Mouse (Mus musculus): ENCODE data around the gene Tspan12. TPM values are rescaled to one million over a fixed set of nuclear protein-coding genes. Genes with fewer than 3 reads are reported as not detected.
"Not testable (repeated sequence)": the region's sequence is repeated elsewhere in the genome, so short reads cannot be mapped to it uniquely, and the experiment has no call there.

Tspan12 gene
- polyA plus RNA-seq, 1 experiment from 2014 or later = 42.1 TPM

DNA sequence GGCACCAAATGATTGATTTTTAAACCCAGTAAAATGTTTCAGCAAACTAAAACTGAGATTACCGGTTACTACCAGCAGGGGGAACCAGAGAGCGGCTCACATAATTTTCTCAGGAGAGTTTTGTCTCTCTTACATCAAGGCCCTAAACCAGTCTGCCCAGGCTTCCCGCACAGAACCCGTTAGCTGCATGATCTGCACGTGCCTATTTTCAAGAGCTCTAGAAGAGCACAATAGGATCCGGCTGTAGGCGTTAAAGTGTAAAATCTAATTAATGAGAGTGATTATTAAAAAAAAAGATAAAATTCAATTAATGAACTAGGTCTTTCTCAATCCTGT, 57.3 kb downstream of the Tspan12 start:
- H3K4me2 ChIP-seq (replicated peaks) = no peak overlapping the region
- H3K36me3 ChIP-seq = no peaks in the 10 kb centered on the region
- no peak overlapping the region for H3K4me3 ChIP-seq
- 7% methylated on average over 7 of the region's 7 CpGs for WGBS
- H3K4me1 ChIP-seq = no peaks in the 10 kb centered on the region
- no peak for ATAC-seq (ENCODE audit: insufficient number of reproducible peaks, insufficient read depth, low FRiP score, low TSS enrichment)
- H3K9ac ChIP-seq = no peak overlapping the region
- H3K27me3 ChIP-seq = no peaks in the 10 kb centered on the region
- H3K9me3 ChIP-seq = no peaks in the 10 kb centered on the region
- no peak overlapping the region for H3K27ac ChIP-seq

DNA sequence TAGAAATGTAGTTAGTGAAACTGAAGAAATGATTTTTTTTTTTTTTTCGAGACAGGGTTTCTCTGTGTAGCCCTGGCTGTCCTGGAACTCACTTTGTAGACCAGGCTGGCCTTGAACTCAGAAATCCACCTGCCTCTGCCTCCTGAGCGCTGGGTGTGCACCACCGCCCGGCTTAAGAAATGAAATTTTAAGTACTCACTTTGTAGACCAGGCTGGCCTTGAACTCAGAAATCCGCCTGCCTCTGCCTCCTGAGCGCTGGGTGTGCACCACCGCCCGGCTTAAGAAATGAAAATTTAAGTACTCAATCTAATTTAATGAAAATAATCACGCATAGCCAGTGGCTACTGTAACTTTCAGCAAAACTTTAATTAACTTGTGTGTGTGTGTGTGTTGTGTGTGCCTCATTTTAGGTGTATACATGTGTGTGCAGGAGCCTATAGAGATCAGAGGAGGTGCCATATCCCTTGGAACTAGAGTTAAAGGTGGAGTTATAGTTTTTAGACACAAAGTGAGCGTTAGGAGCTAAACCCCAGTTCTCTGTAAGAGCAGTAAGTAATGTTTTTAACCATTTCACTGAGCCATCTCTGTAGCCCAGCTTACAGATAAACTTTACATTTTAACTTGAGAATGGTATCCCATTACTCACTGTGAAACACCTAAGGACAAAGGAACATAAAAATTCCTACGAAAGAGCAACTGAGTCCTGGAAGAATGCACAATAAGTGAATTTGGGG, 57.8 kb downstream of the Tspan12 start:
- no peak overlapping the region for H3K4me3 ChIP-seq
- no peaks in the 10 kb centered on the region for H3K36me3 ChIP-seq
- H3K27ac ChIP-seq = no peak overlapping the region
- H3K27me3 ChIP-seq = no peaks in the 10 kb centered on the region
- no peak overlapping the region for H3K4me2 ChIP-seq (replicated peaks)
- no peak overlapping the region for H3K9ac ChIP-seq
- H3K9me3 ChIP-seq = no peaks in the 10 kb centered on the region
- no peak for ATAC-seq (ENCODE audit: insufficient number of reproducible peaks, insufficient read depth, low FRiP score, low TSS enrichment)
- WGBS = 80% methylated on average over 11 of the region's 11 CpGs
- no peaks in the 10 kb centered on the region for H3K4me1 ChIP-seq

DNA sequence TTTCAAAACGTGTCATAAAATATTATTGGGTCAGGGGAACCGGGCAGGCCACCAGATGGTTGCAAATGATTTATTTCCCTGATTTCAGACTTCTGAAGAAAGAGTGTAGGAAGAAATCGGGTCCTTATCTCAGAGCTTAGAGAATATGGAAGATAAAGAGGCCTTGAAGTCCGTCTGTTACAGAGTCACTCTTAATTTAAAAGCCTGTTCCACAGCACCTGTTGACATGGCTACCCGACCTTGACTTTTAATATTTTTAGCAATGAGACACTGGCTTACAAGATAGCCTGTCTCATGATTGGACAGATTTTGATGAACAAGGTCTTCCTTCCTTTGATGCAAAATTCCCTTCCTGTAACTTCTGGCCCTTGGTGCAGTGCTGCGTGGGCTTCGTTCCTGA, 61.0 kb downstream of the Tspan12 start:
- Histone ChIP-seq H3K9me3 (no peaks in the 10 kb centered on the region), H3K9ac (no peak overlapping the region), H3K4me1 (no peaks in the 10 kb centered on the region), H3K4me3 (no peak overlapping the region), H3K36me3 (no peaks in the 10 kb centered on the region), H3K27me3 (no peaks in the 10 kb centered on the region), H3K27ac (no peak overlapping the region), H3K4me2 (replicated peaks) (no peak overlapping the region)
- ATAC-seq (ENCODE audit: insufficient number of reproducible peaks, insufficient read depth, low FRiP score, low TSS enrichment) = no peak
- WGBS = 84% methylated on average over 7 of the region's 7 CpGs

DNA sequence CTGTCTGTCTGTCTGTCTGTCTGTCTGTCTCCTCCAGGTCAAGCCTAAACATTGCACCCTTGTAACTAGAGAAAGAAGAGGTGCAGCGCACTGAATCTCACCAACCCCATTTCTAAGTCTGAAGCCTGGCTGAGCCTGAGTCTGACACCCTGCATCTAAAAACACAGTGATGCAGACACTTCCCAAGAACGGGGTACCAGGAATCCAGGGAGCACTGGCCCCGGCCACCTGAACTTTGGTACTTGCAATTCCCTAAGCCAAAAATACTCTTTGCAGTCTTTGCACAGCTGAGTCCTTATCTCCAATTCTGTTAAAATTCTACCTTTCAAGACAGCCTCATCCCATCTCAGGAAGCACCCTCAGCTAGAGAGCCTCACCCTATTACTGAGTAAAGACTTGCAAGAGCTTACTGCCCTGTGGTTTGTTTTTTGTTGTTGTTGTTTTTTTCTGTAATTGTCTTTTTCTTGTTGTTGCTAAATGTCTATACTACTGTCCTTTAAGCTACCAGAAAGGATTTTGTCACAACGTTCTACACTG, 61.7 kb downstream of the Tspan12 start:
- H3K9me3 ChIP-seq = no peaks in the 10 kb centered on the region
- H3K27me3 ChIP-seq = no peaks in the 10 kb centered on the region
- H3K4me1 ChIP-seq = no peaks in the 10 kb centered on the region
- no peak overlapping the region for H3K4me2 ChIP-seq (replicated peaks)
- no peak overlapping the region for H3K27ac ChIP-seq
- H3K36me3 ChIP-seq = no peaks in the 10 kb centered on the region
- no peak overlapping the region for H3K9ac ChIP-seq
- ATAC-seq (ENCODE audit: insufficient number of reproducible peaks, insufficient read depth, low FRiP score, low TSS enrichment) = no peak
- 81% methylated on average over 4 of the region's 4 CpGs for WGBS
- H3K4me3 ChIP-seq = no peak overlapping the region

DNA sequence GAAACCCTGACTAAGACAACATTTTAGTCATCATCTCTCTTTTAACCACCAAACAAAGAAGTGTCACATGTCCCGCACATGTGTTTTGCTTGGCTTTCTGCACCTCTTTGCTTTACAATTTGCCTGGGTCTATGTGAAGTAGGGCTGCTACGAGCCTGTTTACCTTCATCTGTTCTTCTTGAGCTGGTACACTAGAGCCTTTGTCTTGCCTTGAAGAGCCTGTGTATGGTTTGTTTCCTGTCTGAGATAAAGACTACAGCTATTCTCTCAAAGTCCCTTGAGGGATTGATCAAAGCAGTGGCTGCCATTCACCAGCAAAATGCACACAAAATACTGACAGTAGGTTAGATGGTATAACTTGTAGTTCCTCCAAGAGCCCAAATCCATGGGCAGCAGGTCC, 62.3 kb downstream of the Tspan12 start:
- H3K36me3 ChIP-seq = no peaks in the 10 kb centered on the region
- WGBS = 46% methylated on average over 2 of the region's 2 CpGs
- no peak for ATAC-seq (ENCODE audit: insufficient number of reproducible peaks, insufficient read depth, low FRiP score, low TSS enrichment)

DNA sequence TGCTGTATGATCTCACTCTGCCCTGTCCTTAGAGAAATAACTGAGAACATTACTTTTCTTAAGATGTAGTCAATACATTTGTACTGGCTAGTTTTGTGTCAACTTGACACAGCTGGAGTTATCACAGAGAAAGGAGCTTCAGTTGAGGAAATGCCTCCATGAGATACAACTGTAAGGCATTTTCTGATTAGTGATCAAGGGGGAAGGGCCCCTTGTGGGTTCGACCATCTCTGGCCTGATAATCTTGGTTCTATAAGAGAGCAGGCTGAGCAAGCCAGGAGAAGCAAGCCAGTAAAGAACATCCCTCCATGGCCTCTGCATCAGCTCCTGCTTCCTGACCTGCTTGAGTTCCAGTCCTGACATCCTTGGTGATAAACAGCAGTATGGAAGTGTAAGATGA, 62.7 kb downstream of the Tspan12 start:
- 87% methylated on average over 1 of the region's 1 CpGs for WGBS
- ATAC-seq (ENCODE audit: insufficient number of reproducible peaks, insufficient read depth, low FRiP score, low TSS enrichment); H3K4me1 ChIP-seq; H3K36me3 ChIP-seq; H3K4me3 ChIP-seq; H3K27me3 ChIP-seq; H3K9me3 ChIP-seq; H3K9ac ChIP-seq; H3K4me2 ChIP-seq (replicated peaks); H3K27ac ChIP-seq: not testable (repeated sequence)

More for the DNA sequence above, 62.3 kb downstream of the Tspan12 start:
- no peak overlapping the region for H3K4me2 ChIP-seq (replicated peaks)
- no peaks in the 10 kb centered on the region for H3K27me3 ChIP-seq
- H3K4me1 ChIP-seq = no peaks in the 10 kb centered on the region
- H3K4me3 ChIP-seq = no peak overlapping the region
- no peak overlapping the region for H3K9ac ChIP-seq
- no peaks in the 10 kb centered on the region for H3K9me3 ChIP-seq
- H3K27ac ChIP-seq = no peak overlapping the region

DNA sequence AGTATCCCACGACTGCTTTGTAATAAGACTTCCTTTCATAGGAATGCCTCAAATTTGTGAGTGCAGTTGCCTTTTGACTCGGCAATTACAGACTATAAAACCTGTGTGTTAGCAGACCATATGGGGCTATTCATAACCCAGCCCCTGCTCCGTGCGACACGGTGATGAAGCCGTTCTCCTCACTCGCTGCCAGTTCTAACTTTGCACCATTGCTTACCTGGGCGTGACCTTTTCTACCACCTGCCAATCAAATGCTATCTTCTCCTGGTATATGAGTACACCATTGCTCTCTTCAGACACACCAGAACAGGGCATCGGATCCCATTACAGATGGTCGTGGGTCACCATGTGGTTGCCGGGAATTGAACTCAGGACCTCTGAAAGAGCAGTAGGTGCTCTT, 64.6 kb downstream of the Tspan12 start:
- no peaks in the 10 kb centered on the region for H3K27me3 ChIP-seq
- no peak overlapping the region for H3K9ac ChIP-seq
- WGBS = 71% methylated on average over 11 of the region's 11 CpGs
- no peaks in the 10 kb centered on the region for H3K36me3 ChIP-seq
- no peak overlapping the region for H3K4me3 ChIP-seq
- ATAC-seq (ENCODE audit: insufficient number of reproducible peaks, insufficient read depth, low FRiP score, low TSS enrichment) = no peak
- no peak overlapping the region for H3K4me2 ChIP-seq (replicated peaks)
- no peaks in the 10 kb centered on the region for H3K9me3 ChIP-seq
- no peak overlapping the region for H3K27ac ChIP-seq
- H3K4me1 ChIP-seq = no peaks in the 10 kb centered on the region

DNA sequence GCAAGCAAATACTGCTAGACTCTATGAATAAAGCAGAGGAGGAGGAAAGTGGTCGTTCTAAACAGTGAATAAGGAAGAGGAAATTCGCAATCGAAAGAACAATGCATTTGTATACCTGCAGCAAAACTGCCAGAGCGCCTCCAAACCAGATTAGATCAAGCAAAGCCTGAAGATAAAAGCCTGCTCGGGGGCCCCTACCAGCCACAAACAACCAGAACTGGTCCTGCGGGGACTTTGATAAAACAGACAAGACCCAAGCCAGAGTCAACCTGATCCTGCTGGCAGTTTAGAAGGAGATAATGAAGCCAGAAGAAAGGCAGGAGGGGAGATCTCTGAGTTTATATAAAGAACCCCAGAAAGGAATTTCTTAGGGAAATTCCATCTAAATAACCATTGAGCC, 65.0 kb downstream of the Tspan12 start:
- H3K27me3 ChIP-seq = no peaks in the 10 kb centered on the region
- 42% methylated on average over 6 of the region's 6 CpGs for WGBS
- ATAC-seq (ENCODE audit: insufficient number of reproducible peaks, insufficient read depth, low FRiP score, low TSS enrichment) = no peak

DNA sequence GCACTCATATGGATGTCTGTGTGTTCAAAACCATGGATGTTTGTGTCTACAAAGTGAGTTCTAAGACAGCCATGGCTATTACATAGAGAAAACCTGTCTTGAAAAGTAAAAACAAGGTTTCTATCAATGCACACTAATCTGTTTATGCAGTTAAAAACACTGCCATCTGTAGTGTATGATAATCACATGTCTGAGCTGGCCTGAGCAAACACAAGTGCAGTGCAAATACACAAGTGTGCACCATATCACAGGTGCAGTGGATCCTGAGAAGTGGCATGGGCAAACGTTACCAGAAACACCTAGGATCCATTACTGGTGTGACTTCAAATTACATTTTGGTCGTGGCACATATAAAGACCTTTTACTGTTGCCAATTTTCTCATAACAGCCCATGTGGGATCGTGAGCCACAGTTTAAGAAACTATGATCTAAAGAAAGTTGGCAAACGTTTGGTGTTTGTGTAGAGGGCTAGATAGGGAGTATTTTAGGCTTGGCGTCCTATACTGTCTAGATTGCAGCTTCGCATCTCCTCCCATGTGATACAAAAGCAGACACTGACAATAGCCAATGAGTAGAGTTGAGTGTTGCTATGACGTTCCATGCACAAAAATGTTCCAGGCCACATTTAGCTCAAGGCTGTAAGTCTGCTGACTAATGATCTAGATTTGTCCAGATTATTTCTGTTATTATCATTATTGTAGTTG, 78.0 kb downstream of the Tspan12 start:
- Histone ChIP-seq H3K36me3 (no peaks in the 10 kb centered on the region), H3K27ac (no peak overlapping the region), H3K9me3 (no peaks in the 10 kb centered on the region), H3K9ac (no peak overlapping the region), H3K27me3 (no peaks in the 10 kb centered on the region), H3K4me1 (no peaks in the 10 kb centered on the region), H3K4me3 (no peak overlapping the region), H3K4me2 (replicated peaks) (no peak overlapping the region)
- no peak for ATAC-seq (ENCODE audit: insufficient number of reproducible peaks, insufficient read depth, low FRiP score, low TSS enrichment)
- 87% methylated on average over 7 of the region's 7 CpGs for WGBS

More for the DNA sequence above, 65.0 kb downstream of the Tspan12 start:
- Histone ChIP-seq H3K9me3 (no peaks in the 10 kb centered on the region), H3K4me2 (replicated peaks) (no peak overlapping the region), H3K4me3 (no peak overlapping the region), H3K27ac (no peak overlapping the region), H3K9ac (no peak overlapping the region), H3K4me1 (no peaks in the 10 kb centered on the region), H3K36me3 (no peaks in the 10 kb centered on the region)

DNA sequence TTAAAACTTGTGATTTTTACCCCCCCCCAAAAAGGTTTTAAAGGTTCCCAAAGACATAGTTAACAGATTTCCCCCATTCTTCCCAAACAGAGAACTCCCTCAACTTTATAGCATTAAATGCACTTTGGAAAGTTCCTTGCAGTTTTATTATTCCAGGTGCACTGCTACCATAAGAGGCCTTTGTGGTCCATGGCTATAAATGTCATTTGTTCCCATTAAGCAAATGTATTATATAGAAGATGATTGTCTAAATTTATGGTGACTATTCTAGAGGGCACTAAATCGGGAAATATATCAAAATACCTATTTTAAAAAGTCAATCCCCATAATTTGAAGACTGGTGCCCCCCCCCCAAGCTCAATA, 82.9 kb downstream of the Tspan12 start:
- no peak overlapping the region for H3K27ac ChIP-seq

DNA sequence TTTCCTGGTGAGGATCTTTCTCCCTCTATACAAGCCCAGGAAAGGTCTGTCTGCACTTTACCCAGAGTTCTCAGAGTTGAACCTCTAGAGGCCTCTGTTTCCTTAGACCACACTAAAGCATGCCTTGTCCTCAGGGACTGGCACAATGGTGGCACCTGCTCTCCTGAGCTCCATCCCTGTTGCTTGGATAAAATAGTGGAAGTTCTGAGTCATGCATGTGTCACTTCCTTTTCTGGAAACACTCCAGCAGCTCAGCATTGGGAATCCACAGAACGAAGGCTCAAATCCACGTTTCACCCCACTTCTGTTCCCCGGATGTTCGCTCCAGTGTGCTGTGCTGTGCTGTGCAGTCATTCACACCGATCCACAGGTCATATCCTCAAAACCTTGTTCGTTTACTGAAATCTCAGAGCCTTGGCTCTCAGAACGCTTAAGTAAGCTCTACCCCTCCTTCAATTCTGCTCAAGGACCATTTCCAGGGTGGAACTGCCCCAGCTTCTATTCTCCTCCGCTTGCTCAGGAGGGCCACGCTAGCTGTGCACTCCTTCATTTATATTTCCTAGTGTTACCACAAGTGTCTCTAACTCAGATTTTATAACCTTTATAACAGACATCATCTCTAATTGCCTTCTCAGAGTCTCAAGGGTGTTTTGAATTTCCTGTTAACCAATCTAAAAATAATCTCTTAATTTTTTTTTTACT, 83.4 kb downstream of the Tspan12 start:
- no peak overlapping the region for H3K27ac ChIP-seq
- H3K36me3 ChIP-seq = no peaks in the 10 kb centered on the region
- WGBS = 87% methylated on average over 9 of the region's 9 CpGs
- no peaks in the 10 kb centered on the region for H3K4me1 ChIP-seq
- no peaks in the 10 kb centered on the region for H3K9me3 ChIP-seq
- no peak overlapping the region for H3K4me2 ChIP-seq (replicated peaks)
- no peaks in the 10 kb centered on the region for H3K27me3 ChIP-seq
- ATAC-seq (ENCODE audit: insufficient number of reproducible peaks, insufficient read depth, low FRiP score, low TSS enrichment) = no peak
- H3K4me3 ChIP-seq = no peak overlapping the region
- H3K9ac ChIP-seq = no peak overlapping the region

More for the DNA sequence above, 82.9 kb downstream of the Tspan12 start:
- 77% methylated on average over 1 of the region's 1 CpGs for WGBS
- H3K4me2 ChIP-seq (replicated peaks) = no peak overlapping the region
- no peak overlapping the region for H3K4me3 ChIP-seq
- ATAC-seq (ENCODE audit: insufficient number of reproducible peaks, insufficient read depth, low FRiP score, low TSS enrichment) = no peak
- no peaks in the 10 kb centered on the region for H3K4me1 ChIP-seq
- H3K9me3 ChIP-seq = no peaks in the 10 kb centered on the region
- H3K9ac ChIP-seq = no peak overlapping the region
- no peaks in the 10 kb centered on the region for H3K36me3 ChIP-seq
- no peaks in the 10 kb centered on the region for H3K27me3 ChIP-seq

DNA sequence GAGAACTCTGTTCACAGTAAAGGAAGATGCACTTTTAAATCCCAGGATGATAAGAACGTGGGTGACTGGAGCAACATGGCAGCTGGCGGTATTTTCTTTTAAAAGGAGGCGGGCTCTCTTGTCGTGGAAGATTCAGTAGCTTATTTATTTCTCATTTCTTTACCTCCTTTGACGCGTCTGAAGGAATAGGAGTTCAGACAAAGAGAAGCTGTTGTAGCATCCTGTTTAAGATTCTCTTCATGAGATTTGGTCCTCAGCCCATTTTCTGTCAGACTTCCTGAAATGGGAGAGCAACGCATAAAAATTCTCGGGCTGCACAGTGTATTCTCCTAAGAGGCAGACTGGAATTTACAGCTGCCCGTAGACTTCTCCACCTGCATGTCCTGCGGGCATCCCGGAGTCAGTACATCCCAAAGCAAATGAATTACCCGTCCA, 84.5 kb downstream of the Tspan12 start:
- Histone ChIP-seq H3K27ac (no peak overlapping the region), H3K4me3 (no peak overlapping the region), H3K9me3 (no peaks in the 10 kb centered on the region), H3K36me3 (no peaks in the 10 kb centered on the region), H3K9ac (no peak overlapping the region), H3K4me1 (no peaks in the 10 kb centered on the region), H3K4me2 (replicated peaks) (no peak overlapping the region), H3K27me3 (no peaks in the 10 kb centered on the region)
- no peak for ATAC-seq (ENCODE audit: insufficient number of reproducible peaks, insufficient read depth, low FRiP score, low TSS enrichment)
- WGBS = 86% methylated on average over 12 of the region's 12 CpGs
